Mouse (Mus musculus) left cerebral cortex, postnatal 25 days (tissue): ENCODE measurements around the gene Kank2. TPM values are rescaled to one million over a fixed set of nuclear protein-coding genes. Genes with fewer than 3 reads are reported as not detected.
"Not testable (repeated sequence)": the region's sequence is repeated elsewhere in the genome, so short reads cannot be mapped to it uniquely, and the experiment has no call there.

Experiments used
- DNase-seq, 2 experiments: peaks; one replicate each; pipeline ENCODE4 v3.0.0; 2022; ENCODE audit warnings: low spot score in 2 of 2, mixed read lengths in 1 of 2
- intact Hi-C: fragments of 180-260 bp; cut with DNase I; formaldehyde crosslinking; loops from one replicate; pipeline ENCODE4 v1.15.1; 2025
- total RNA-seq, 2 experiments: library from RNA; stranded (reverse); gene quantifications; 2 replicates each; pipeline ENCODE4 v1.2.3; 2021

Gene Kank2
- total RNA-seq, 2 experiments from 2014 or later: 7.4 to 7.5 TPM

DNA sequence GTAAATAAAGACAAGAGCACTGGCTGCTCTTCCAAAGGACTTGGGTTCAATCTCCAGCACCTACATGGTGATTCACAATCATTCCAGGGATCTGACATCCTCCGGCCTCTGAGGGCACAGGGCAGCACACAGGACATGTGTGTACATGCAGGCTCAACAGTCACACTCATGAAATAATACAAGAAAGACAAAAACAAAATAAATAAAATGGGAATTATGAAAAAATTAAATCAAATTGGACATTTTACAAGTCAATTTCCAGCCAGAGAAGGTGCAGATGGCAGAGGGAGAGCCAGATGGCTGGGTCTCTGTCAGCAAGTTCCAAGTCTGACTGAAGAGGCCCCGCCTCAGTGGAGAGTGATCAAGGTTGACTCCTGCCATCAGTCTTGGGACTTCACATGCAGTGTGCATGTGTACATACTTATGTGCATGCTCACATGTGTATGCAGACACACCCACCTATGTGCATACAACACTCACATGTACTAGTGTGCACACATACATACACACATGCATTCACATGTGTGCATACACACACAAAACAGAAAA is 20.7 kb upstream of the Kank2 start:
- DNase-seq: no peak
- intact Hi-C loops: no loop called here

DNA sequence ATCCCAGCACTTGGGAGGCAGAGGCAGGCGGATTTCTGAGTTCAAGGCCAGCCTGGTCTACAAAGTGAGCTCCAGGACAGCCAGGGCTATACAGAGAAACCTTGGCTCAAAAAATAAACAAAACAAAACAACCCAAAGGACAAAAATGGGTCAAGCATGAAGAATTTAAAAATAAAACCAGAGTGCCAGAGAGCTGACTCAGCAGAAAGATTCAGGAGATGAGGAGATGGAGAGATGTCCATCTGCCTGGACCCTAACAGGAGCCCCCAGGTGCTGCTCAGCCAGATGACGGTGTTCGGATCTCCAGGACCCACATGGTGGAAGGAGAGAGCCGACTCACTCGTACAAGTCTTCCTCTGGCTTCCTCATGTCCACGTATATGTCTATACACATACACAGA is 20.0 kb upstream of the Kank2 start:
- no peak for DNase-seq
- intact Hi-C loops: no loop called here

DNA sequence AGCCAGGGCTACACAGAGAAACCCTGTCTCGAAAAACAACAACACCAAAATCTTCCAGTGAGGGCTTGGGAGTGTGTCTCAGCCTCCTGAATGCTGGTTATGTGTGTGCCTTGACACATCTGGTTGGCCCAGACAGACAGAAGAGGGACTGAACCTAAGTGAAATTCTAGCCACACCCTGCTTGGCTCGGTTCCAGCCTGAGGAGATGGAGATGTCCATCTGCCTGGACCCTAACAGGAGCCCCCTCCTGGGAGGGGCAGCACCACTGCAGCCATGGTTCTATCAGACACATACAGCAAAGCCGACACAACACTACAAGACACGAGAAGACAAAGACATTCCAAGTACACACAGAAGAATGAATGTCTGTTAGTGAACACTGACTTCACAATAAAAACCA is 19.6 kb upstream of the Kank2 start:
- intact Hi-C loops: no loop called here
- DNase-seq: no peak

DNA sequence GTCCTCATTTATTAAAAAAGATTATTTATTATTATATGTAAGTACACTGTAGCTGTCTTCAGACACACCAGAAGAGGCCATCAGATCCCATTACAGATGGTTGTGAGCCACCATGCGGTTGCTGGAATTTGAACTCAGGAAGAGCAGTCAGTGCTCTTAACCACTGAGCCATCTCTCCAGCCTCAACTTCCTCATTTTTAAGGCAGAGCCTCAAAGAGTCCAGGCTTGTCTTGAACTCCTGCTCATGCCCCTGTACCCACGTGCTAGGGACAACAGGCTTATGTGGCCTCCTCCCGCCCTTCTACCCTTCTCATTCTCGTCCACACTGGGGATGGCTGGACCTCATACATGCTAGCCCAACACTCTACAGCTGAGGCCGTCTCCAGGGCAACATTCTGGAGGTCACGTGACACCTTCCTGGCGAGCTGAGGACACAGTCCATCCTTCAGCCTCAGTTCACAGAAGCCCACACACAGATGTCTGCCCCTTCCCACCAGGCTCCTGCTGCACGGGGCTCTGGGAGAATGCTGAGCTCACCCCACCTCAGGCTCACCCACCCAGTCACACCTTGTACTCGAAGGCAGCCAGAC is 18.3 kb upstream of the Kank2 start:
- no peak for DNase-seq
- intact Hi-C loops: no loop called here

DNA sequence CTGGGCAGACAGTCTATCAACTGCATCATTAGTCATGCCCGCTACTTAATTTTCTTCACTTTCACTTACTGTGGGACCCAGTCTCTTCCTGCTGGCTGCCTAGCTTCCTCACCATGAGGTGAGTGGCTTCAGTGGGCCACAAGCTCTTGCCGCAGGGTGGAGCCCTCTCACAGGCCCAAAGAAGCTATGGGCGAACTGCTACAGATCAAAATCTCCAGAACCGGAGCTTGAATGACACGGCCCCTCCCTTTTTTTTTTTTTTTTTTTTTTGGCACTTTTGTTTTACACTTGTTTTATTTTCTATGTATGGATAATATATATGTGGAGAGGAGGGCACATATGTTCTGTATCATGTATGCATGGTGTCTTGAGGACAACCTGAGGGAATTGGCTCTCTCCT is 12.6 kb upstream of the Kank2 start:
- DNase-seq: no peak
- intact Hi-C loops: no loop called here

DNA sequence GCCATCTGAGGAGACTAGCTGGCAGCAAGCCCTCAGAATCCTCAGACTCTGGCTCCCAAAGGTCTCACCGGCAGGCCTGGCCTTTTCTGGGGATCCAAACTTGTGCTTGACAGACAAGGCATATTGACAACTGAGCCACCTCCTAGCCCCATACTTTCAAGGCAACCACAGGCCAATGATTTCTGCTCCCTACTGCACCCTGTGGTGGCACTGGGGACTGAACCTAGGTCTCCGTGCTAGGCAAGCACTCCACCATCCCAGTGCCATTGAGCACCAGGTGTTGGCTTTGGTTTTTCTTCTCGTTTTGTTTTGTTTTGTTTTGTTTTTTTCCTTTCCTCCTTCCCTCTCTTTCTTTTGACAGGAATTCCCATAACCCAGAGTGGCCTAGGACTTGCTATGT is 10.0 kb upstream of the Kank2 start:
- intact Hi-C loops: no loop called here

DNA sequence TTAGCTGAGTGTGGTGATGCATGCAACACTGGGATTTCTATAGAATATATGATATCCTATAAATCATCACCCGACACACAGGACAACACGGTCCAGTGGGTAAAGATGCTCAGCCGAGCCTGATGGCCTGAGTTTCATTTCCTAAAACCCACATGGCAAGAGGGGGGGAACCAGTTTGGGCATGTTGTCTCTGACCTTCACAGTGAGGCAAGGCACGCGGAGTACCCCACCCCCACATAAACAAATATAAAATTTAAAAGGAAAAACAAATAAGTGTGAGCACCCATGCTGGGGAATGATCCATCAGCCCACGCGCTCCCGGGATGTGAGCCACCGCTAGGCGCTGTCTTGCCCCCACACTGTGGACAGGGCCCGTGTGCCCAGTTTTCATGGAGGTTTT is 8.4 kb upstream of the Kank2 start:
- DNase-seq: peak in 1 of 2 experiments; percentile 16
- intact Hi-C loops: no loop called here

More for the DNA sequence above, 10.0 kb upstream of the Kank2 start:
- DNase-seq: no peak

DNA sequence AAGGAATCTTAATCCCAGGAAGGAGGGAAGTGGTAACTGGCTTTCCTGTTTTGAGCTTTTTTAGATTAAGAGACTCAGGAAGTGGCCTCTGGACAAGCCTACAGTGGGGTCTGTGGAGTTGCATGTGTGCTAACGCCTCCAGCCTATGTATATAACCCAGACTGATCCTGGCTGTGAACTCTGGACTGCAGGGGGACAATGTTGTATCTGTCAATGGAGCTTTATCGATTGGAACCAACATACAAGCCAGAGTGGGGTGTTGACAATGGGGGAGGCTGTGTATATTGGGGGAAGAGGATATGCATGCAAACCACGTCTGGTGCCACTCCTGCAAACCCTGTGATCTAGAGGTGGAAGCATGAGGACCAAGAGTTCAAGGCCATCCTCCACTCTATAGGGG is 7.8 kb upstream of the Kank2 start:
- no peak for DNase-seq
- intact Hi-C loops: no loop called here

DNA sequence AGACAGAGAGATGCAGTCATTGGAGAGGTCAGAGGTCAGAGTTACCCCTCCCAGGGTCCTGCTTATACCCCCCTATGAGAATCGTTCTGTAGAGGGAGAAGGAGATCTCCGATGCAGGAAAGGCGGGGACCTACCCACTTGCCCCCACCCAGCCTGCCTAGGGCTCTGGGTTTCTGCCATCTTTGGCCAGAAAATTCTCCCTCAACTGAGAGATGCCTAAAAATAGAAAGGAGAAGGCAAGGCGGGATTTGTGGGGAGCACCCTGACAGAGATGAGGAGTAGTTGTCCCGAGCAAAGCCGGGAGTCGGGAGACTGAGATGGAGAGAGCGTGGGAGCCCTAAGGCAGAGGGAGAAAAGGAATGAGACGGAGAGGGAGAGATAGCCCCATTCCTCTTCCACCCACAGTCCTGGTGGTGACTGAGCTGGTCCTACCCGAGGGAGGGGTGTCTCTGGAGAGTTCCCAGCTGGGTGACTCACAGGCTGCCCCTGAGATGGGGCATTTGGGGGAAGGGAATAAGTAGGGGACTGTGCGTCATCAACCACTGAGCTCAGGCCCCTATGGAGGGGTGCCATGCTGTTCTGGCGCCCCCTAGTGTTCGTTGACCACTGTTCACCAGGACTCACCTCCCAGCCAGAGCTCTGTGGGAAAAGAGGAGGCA is 5.6 kb upstream of the Kank2 start:
- intact Hi-C loops: loop anchor here (2.0 to 5.0 kb wide), 2 partner anchors 117 to 201 kb away; no protein-coding TSS in a partner anchor
- peak; percentile 82 to 94 for DNase-seq

DNA sequence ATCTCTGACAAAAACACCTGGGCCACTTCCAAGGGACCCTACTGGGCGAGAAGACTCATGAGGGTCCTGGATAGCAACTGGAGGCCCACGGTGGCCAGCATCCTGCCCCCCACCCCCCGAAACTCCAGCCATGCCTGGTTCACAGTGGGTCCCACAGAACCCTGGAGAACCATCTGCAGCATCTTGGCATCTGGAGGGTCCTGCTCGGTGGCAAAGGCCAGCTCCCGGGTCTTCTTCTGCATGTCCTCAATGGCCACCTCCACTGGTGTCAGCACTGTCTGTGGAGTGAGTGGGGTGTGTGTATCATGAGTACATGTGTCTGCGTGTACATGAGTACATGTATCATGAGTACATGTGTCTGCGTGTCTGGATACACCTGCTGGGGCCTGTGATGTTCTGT is 3.0 kb upstream of the Kank2 start:
- no peak for DNase-seq
- intact Hi-C loops: loop anchor here (5.0 kb wide), 1 partner anchor 114 kb away; no protein-coding TSS in a partner anchor

DNA sequence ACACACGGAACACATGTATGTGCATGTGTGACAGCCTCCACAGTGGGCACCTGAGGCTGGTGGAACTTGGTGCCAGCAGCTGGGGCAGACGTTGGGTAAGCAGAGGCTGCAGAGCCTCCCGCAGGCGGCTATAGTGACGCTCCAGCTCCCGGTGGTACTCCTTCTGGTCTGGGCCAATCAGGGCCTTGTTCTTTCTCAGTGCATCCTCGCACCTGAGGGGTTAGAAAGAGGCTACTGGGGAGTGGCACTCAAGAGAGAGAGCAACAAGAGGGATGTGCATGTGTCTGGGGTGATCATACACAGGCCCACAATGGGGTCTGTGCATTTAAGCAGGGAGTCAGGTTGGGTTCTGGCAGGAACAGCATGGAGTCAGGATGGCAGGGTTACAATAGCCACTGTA is 2.6 kb upstream of the Kank2 start:
- DNase-seq: no peak
- intact Hi-C loops: loop anchor here (5.0 kb wide), 1 partner anchor 114 kb away; no protein-coding TSS in a partner anchor

DNA sequence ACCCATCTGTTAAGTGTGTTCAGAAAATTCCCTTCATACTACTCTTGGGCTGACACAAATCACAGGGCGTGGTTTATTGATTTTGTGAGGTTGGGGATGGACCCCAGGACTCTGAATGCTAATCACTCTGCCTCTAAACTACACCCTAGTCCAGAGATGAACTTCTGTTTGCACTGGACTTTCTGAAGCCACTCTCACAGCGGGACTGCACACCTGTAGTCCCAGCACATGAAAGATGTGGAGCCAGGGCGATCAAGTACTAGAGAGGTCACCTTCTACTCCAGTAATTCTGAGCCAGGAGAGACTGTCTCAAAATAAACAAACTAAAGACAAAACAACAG is 436 bp upstream of the Kank2 start:
- no peak for DNase-seq
- intact Hi-C loops: no loop called here

DNA sequence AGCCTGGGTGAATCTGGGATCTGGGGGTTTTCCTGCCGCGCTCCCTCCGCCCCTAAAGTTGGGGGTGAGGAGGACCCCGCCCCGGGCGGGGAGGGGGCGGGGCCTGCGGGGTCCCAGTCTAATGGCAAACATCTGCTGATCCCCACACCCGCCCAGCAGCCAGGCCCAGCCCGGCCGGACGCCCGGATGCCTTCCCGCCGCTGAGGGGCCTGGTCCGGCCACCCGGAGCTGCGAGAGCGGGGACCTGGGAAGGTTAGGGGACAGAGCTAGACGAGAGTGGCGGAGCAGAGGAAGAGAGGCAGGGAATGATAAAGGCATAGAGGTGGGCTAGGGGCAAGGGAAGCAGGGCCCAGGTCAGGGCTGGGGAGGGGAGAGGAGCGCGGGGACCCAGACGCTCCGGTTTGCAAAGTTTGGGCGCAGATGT is 611 bp downstream of the Kank2 start:
- no peak for DNase-seq
- intact Hi-C loops: no loop called here

DNA sequence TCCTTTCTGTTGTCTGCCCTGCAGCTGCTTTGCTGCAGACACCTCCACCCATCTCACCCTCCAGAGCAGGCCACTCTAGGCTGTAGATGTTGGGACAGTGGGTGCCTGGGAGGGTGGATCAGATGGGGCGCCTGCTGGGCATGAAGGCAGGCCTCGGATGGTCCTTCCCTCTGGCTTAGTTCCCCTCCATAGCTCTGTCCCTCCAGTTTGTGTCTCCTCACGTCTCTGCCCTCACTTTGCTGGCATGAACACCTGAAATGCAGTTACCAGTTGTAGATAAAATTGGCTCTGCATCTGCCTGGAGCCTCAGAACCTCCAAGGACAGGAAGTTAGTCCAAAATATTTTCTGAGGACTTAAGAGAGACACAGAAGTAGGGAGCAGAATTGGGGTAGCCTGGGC is 1.6 kb downstream of the Kank2 start:
- no peak for DNase-seq
- intact Hi-C loops: no loop called here

DNA sequence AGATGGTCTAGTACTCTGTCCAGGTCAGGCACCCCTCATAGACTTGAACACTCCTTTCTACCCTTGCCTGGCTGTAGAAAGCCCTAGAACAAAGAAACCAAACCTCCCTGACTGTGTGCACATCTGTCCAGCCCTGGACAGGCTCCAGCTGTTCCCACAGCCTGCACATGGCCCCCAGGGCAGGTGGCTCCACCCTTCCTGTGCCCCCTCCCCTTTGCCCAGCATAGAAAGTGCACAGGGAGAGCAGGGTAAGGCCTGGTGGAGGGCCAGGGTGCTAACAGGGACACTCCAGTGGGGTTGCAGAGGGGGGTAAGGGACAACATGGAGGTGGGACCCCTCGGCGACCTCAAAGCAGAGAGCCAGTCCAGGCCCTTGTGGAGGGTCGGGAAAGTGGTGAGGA is 2.3 kb downstream of the Kank2 start:
- intact Hi-C loops: no loop called here
- no peak for DNase-seq

DNA sequence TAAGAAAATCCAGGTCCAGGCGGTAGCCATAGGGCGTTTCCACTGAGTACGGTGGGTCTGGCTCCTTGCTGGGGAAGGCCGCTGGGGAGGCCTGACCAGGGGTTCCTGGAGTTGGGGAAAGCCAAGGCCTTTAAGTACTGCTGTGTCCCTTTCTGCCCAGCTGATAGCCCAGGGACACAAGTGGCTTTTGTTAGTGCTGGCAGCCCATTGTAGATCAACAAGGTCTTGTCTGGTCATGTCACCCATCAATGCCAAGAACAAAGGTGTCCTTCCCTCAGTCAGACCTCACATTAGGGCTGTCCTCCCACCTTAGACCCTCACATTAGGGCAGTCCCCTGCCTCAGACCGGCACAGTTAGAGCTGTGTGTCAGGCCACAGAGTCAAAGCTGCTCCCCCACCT is 3.0 kb downstream of the Kank2 start:
- DNase-seq: no peak
- intact Hi-C loops: no loop called here

DNA sequence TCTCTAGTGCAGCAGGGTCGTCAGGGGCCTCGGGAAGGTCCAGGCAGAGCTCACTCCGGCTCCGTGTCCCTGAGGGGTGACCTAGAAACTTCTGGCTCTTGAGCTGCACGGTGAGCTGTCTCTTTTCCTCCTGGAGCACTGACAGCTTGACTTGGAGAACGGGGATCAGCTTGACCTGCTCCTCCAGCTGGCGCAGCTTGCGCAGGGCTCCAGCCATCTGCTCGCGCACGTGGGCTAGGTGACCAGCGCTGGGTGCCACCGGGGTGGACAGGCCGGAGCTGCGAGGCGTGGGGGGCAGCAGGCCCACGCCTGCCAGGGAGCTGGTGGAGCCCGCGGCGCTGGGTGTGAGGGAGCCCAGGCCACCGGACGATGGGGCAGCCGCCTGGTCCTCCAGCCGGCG is 3.6 kb downstream of the Kank2 start:
- intact Hi-C loops: no loop called here
- no peak for DNase-seq

DNA sequence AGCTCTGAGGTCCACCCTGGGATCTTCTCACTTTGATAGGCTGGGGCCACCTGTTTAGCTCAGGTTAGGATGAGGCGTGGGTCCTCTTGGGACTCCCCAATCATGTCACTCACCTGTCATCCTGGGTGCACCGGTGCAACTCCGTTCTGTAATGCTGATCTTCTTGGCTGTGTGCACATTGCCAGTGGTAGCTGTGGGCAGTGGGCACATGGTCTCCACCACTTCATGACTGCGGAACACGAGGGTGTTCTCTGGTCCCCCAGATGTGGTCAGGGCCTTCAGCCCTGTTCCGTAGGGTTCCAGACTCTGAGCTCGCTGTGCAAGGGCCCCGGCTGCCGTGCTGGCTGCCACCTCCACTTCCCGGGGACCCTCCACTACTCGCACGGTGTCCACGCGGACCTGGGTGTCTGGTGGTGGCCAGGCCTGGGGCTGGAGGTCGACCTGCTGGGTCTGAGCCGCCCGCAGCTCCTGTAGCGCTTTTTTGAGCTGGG is 4.2 kb downstream of the Kank2 start:
- DNase-seq: no peak
- intact Hi-C loops: no loop called here

DNA sequence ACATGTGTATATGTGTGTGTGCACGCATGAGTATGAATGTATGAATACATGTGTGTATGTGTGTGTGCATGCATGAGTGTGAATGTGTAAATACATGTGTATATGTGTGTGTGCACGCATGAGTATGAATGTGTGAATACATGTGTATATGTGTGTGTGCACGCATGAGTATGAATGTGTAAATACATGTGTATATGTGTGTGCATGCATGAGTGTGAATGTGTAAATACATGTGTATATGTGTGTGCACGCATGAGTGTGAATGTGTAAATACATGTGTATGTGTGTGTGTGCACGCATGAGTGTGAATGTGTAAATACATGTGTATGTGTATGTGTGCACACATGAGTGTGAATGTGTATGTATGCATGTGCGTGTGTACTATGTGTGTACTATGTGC is 5.0 kb downstream of the Kank2 start:
- intact Hi-C loops, DNase-seq: not testable (repeated sequence)

DNA sequence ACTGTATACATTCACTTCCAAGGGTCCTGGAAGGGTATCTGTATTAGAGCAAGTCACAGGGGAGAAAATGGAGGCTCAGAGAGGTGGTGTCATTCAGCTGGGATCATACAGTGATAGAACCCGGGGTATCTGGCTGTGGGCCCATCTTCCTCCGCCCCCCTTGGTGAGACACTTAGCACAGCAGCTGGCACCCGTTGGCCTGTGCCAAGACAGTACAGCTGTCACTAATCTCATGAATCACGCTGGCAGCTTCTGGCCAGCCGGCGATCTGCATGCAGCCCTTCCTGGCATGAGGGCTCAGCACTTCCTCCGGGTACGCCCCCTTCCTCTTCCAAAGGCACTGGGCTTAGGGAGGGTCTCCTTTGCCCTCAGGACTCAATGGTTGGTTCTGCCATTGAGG is 5.9 kb downstream of the Kank2 start:
- intact Hi-C loops: no loop called here
- DNase-seq: peak; percentile 45 to 76

DNA sequence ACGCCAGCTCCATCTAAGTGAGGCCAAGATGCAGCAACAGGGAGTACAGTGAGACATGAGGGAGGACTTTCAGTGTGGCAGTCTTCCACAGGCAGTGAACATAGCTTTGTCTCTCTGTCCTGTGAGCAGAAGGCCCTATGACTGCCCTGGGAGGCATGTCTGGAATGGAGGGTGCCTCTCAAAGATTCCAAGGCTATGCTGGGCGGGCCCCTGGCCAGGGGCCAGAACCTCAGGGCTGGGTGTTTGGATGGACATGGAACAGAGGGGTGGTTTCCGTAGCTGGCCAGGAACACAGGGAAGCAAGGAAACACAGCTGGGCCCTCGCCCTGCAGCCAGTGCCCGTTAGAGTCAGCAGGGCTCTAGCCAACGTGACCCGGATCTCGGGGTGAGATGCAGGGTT is 6.7 kb downstream of the Kank2 start:
- no peak for DNase-seq
- intact Hi-C loops: no loop called here
